Mouse (Mus musculus): ENCODE data around the gene Tomm20. TPM values are rescaled to one million over a fixed set of nuclear protein-coding genes. Genes with fewer than 3 reads are reported as not detected.
"Not testable (repeated sequence)": the region's sequence is repeated elsewhere in the genome, so short reads cannot be mapped to it uniquely, and the experiment has no call there.

The Tomm20 gene
- total RNA-seq (2021) = 100 to 1,000 TPM; 181 to 182 TPM
- long read RNA-seq, experiment 1, full-length matches to known transcripts = 293 of 335 reads
- long read RNA-seq, experiment 1, partial matches to known transcripts = 5 of 335 reads
- long read RNA-seq, experiment 1, other reads (novel, unspliced or antisense) = 37 of 335 reads
- long read RNA-seq, experiment 2, full-length matches to known transcripts = 172 of 193 reads
- long read RNA-seq, experiment 2, partial matches to known transcripts = 1 of 193 reads
- long read RNA-seq, experiment 2, other reads (novel, unspliced or antisense) = 20 of 193 reads

DNA sequence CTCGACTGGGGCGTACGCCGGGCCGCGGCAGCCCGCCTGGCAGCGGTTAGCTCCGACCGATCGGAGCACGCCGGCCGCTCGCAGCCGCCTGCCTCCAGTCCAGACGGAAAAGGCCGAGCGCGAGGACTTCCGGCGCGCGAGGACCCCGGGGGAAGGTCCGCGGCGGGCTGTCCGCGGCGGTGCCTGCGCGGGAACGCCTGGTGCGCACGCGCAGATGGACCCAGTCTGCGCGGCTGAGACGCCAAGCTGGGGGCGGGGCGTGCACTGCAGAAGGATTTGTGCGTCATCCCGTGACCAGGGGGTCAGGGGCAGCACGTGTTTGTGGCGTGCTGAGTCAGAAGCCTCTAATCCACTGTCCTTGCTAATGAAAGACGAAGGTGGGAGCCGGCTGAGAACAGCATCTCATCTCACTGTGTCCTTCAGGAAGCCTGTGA is at the start of gene Tomm20:
Gene Tomm20, minus strand, starts transcription at position 115 of the 434 bp plus-strand sequence.
- H3K4me3 ChIP-seq = peak within 1 kb of the TSS; percentile 81
- DNase-seq (ENCODE audit: extremely low spot score in 1 of 2, low spot score in 2 of 2) = peak; percentile 97 to 99
- intact Hi-C loops (cut with DNase I) = loop anchor here (2.0 kb wide), 1 partner anchor 25 kb away; the partner anchor contains the start of gene Rbm34
- TF ChIP-seq CTCF (IDR thresholded peaks at IDR 0.05) = no peak
- peak within 1 kb of the TSS; percentile 95 for H3K27ac ChIP-seq

DNA sequence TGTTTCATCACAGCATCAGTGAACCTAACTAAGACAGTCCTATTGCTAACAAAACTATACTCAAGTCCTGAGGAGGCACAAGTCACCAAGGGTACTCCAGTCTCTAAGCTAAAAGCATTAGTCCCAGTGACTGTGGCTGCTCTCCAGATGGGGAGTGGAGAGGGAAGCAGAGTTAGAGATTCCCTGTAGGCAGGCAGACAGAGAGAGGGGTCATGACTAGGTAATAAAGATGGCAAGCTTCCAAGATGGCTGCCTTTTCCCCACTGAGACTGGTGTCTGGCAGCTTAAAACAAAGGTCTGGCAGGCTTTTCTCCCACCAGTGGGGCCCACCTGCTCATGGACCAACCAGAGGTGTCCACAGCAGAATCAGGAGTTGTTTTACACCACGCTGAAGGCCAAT is 48.9 kb upstream of the Tomm20 start:
- intact Hi-C loops (cut with DNase I) = loop anchor here (10.0 kb wide), 1 partner anchor 1490 kb away; no protein-coding TSS in a partner anchor
- Histone ChIP-seq H3K27ac (no peak overlapping the region), H3K4me3 (no peak overlapping the region)
- no peak for TF ChIP-seq CTCF (IDR thresholded peaks at IDR 0.05)
- no peak for DNase-seq (ENCODE audit: extremely low spot score in 1 of 2, low spot score in 2 of 2)

DNA sequence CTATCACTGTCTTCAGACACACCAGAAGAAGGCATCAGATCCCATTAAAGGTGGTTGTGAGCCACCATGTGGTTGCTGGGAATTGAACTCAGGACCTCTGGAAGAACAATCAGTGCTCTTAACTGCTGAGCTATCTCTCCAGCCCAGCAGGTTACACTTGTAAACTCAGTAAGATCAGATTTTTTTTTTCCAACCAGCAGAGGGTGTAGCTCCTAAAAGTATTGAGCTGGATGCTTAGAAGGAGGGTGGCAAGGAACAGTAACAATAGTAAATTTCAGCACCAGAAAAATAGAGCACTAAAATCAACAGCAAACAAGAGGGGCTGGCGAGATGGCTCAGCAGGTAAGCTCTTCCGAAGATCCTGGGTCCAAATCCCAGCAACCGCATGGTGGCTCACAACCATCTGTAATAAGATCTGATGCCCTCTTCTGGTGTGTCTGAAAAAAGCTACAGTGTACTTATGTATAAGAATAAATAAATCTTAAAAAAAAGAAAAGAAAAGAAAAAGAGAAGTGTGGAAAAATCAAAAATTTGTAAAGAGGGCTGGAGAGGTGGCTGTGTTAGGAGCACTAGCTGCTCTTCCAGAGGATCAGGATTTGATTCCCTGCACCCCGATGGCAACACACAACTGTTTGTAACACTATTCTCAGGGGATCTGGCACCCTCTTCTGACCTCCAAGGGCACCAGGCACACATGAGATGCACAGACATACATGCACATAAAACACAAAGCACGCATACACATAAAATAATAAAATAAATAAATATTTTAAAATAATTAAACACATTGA is 43.9 kb upstream of the Tomm20 start:
- H3K27ac ChIP-seq = no peak overlapping the region
- no peak for DNase-seq (ENCODE audit: extremely low spot score in 1 of 2, low spot score in 2 of 2)
- H3K4me3 ChIP-seq = no peak overlapping the region
- intact Hi-C loops (cut with DNase I) = loop anchor here (5.0 to 10.0 kb wide), 2 partner anchors 73 to 1495 kb away; partner anchors contain the start of gene Pard3
- peak; percentile 36 for TF ChIP-seq CTCF (IDR thresholded peaks at IDR 0.05)

DNA sequence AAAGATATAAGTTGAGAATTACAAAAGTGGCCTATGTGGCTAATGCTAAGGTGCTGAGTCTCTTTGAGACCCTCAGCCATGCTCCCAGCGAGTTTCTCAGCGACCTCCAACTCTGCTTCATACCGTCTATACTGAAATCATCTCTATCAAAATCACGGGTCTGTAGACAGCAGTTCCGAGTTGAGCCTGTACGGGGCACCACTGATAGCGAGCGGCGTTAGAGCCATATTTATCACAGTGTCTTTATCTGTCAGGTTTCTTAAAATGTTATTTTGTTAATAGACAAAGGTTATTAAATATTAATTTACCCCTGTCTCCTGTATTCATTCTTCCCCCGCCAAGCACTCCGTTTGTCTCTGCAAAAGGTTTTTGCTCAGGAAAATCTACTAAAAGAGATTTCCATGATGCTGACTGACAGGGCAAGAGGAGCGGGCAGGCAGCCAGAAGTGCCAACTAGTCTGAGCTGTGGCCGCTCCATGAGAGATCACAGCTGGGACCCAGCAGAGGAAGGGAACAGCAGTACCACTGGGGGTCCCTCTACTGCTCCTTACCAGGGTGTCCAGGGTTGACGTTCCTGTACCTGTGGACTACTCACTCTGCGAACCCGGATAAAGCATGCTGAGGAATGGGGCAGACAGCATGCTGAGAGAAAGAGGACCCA is 42.8 kb upstream of the Tomm20 start:
- H3K4me3 ChIP-seq = no peak overlapping the region
- no peak; the same call in 1 of the 2 replicates for TF ChIP-seq CTCF (IDR thresholded peaks at IDR 0.05)
- intact Hi-C loops (cut with DNase I) = loop anchor here (5.0 kb wide), 1 partner anchor 74 kb away; the partner anchor contains the start of gene Pard3
- no peak overlapping the region for H3K27ac ChIP-seq
- DNase-seq (ENCODE audit: extremely low spot score in 1 of 2, low spot score in 2 of 2) = no peak

DNA sequence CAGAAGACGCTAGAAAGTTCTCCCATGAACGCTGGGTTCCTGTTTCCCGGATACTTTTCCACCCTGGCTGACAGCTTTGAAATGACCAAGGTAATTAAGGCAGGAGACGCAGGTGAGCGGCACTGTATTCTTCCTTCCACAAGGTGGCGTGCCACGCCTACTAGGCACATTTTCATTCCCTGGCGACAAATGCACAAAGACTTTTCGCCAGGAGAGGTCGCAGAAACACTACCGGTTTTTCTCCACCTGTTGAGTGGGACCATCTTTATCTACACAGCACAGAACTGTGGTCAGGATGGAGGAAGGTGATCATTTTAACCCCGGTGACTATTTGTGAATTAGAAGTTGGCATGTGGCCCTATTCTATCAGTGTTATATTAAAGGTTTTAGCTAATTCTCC is 40.9 kb upstream of the Tomm20 start:
- peak; percentile 80 to 87 for DNase-seq (ENCODE audit: extremely low spot score in 1 of 2, low spot score in 2 of 2)
- no peak overlapping the region for H3K4me3 ChIP-seq
- intact Hi-C loops (cut with DNase I) = loop anchor here (1.0 to 5.0 kb wide), 3 partner anchors 76 to 192 kb away; partner anchors contain the start of gene Pard3
- no peak; the same call in none of the 2 replicates for TF ChIP-seq CTCF (IDR thresholded peaks at IDR 0.05)
- no peak overlapping the region for H3K27ac ChIP-seq

DNA sequence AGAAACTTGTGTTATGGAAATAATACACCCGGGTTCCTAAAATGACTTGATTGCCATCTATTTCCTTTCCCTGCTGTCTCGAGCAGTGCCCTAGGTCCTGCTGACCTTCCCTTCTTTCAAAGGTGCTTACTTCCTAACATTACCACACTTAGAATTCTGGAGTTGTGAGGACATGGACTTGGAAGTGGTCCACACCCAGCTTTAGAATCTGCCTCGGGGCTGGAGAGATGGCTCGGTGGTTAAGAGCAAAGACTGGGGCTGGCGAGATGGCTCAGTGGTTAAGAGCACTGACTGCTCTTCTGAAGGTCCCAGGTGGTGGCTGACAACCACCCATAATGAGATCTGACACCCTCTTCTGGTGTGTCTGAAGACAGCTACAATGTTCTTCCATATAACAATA is 34.4 kb upstream of the Tomm20 start:
- intact Hi-C loops (cut with DNase I) = no loop called here
- Histone ChIP-seq H3K27ac (no peak overlapping the region), H3K4me3 (no peak overlapping the region)
- no peak for TF ChIP-seq CTCF (IDR thresholded peaks at IDR 0.05)
- no peak for DNase-seq (ENCODE audit: extremely low spot score in 1 of 2, low spot score in 2 of 2)

DNA sequence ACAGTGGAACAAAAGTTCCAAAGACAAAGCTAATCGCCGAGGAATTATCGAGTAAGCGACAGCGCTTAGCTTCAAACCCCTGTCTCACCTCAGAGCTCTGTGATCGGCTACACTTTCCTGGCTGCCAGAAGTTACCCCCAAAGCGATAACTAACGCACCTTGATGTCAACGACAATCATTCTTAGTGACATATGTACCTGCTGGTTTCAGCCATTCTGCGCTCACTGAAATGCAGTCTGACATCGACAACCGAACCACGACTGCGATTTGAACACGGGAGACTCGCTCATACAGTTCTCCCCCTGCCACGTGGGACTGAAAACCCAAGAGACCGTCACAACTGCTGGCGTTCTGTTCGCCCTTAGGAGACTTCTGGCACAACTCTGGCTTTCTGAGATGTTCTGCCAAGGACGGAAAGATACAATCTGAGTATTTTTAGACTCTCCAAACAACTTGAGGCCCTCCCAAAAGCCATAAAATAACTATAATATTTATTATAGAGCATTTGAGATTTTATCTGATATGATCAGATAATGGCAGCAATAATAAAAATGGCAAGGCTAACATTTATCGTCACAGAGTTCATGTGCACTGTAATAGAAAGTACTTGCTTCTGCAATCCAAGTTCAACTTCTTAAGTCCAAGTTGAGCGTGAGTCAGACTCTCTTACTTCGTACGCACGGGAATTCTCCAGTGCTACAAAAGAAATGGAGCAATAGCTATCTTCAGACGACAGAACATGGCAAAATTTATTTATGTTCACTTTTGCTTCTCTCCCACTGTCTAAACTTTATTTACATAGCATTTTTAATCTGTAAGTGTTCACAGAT is 33.7 kb upstream of the Tomm20 start:
- TF ChIP-seq CTCF (IDR thresholded peaks at IDR 0.05) = no peak
- Histone ChIP-seq H3K4me3 (no peak overlapping the region), H3K27ac (no peak overlapping the region)
- DNase-seq (ENCODE audit: extremely low spot score in 1 of 2, low spot score in 2 of 2) = no peak
- intact Hi-C loops (cut with DNase I) = loop anchor here (10.0 kb wide), 1 partner anchor 715 kb away; no protein-coding TSS in a partner anchor

DNA sequence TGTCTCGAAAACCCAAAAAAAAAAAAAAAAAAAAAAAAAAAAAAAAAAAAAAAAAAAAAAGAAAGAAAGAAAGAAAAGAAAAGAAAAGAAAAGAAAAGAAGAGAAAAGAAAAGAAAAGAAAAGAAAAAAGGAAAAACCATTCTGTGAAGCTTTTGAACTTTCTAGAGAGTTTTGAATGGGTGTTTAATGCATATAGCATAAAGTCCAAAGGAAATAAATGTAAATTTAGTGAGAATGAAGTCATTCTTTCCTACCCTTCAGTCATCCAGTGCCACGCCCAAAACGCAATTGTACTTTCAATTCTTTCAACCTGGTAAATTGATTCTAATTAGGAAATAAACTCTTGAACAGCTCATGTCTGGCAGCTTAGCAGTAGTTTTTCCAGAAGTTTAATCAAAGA is 32.9 kb upstream of the Tomm20 start:
- DNase-seq (ENCODE audit: extremely low spot score in 1 of 2, low spot score in 2 of 2); H3K4me3 ChIP-seq; H3K27ac ChIP-seq: not testable (repeated sequence)
- intact Hi-C loops (cut with DNase I) = loop anchor here (10.0 kb wide), 1 partner anchor 714 kb away; no protein-coding TSS in a partner anchor

DNA sequence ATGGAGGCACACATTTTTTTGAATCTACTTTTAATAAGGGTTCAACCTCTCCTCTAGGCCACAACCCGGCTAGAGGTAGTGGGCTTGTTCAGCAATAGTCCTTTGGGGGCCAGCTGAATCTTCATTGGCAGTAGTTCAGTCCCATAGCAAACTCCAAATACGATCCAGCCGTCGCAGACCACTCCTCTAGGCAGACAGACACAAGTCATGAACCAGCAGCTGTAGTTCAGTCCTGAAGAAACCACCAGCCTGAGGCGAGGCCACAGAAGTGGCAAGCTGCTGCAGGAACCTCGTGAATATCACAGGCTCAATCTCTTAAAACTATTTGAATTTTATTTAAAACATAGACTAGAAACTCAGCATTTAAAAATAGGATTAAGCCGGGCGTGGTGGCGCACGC is 32.4 kb upstream of the Tomm20 start:
- Histone ChIP-seq H3K4me3 (no peak overlapping the region), H3K27ac (no peak overlapping the region)
- intact Hi-C loops (cut with DNase I) = loop anchor here (10.0 kb wide), 1 partner anchor 713 kb away; no protein-coding TSS in a partner anchor
- no peak for DNase-seq (ENCODE audit: extremely low spot score in 1 of 2, low spot score in 2 of 2)
- no peak for TF ChIP-seq CTCF (IDR thresholded peaks at IDR 0.05)

DNA sequence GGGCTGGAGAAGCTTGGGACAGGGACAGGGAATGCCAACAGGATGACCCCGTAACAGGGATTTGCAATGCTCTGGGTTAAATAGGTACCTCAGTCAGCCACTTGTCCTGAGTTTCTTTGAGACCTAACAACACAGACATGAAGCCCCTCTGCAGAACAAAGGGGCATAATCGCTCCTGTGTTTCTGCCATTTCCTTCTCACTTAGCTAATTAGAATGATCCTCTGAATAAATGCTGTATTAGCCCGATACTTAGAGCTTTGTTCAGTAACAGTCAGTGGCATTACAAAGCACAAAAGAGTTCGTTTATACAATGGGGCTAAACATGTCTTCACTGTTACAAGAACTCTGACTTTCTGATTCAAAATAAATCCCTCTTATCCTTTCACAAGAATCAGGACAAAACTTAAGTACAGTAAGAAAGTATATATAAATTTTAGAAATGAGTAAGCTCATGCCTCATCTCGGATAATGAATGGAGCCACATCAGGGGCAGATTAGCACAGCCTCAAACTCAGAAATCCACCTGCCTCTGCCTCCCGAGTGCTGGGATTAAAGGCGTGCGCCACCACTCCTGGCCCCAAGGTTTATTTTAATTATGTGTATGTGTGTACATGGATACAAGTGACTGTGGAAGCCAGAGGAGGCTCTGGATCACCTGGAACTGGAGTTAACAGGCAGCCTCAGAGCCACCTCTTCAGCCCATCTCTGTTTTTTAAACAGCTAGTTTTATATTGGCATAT is 31.1 kb upstream of the Tomm20 start:
- no peak for TF ChIP-seq CTCF (IDR thresholded peaks at IDR 0.05)
- DNase-seq (ENCODE audit: extremely low spot score in 1 of 2, low spot score in 2 of 2) = no peak
- intact Hi-C loops (cut with DNase I) = loop anchor here (10.0 kb wide), 1 partner anchor 712 kb away; no protein-coding TSS in a partner anchor
- Histone ChIP-seq H3K27ac (no peak overlapping the region), H3K4me3 (no peak overlapping the region)

Measured in left cerebral cortex, adult 2 months (tissue).